In genomic region chr13:23585442-23586098, GRCm38 (mm10) we compare ENCODE assay signal across 1 mouse cellular context.
A peak's percentile ranks its signal among the peaks of the same experiment; 100 is the strongest.
TF ChIP-seq lines count a peak whose summit lies in the region.

No protein-coding gene starts in this region.

TF ChIP-seq in CH12.LX, 34 proteins besides CTCF, POLR2A, EP300 and RAD21:
- TF ChIP-seq MXI1 (IDR thresholded peaks at IDR 0.05; ENCODE audit: low read depth, low read length) (0 out of 2 replicates have a peak, but pooled peaks have one; percentile 47), UBTF (IDR thresholded peaks at IDR 0.05; ENCODE audit: low read depth, low read length) (peak; percentile 94; the same call in 1 of the 2 replicates), ZMIZ1 (IDR thresholded peaks at IDR 0.05; ENCODE audit: low read depth, low read length) (peak; percentile 99), NRF1 (IDR thresholded peaks at IDR 0.05; ENCODE audit: low read depth, low read length) (peak; percentile 63; the same call in 1 of the 2 replicates), POLR2AphosphoS2 (IDR thresholded peaks at IDR 0.05; ENCODE audit: low read depth, low read length) (peak; percentile 97), CHD2 (IDR thresholded peaks at IDR 0.05; ENCODE audit: low read length) (peak; percentile 92), NELFE (IDR thresholded peaks at IDR 0.05; ENCODE audit: low read depth, low read length) (peak; percentile 99), SIN3A (IDR thresholded peaks at IDR 0.05; ENCODE audit: low read length) (peak; percentile 60; the same call in 1 of the 2 replicates), USF2 (conservative IDR thresholded peaks at IDR 0.05; ENCODE audit: low read depth, low read length) (peak; percentile 3; the same call in 1 of the 2 replicates), TBP (conservative IDR thresholded peaks at IDR 0.05; ENCODE audit: low read depth, low read length) (peak; percentile 99), HCFC1 (IDR thresholded peaks at IDR 0.05; ENCODE audit: low read depth, low read length) (peak; percentile 48; the same call in 1 of the 2 replicates), RCOR1 (conservative IDR thresholded peaks at IDR 0.05; ENCODE audit: low read depth, low read length) (0 out of 2 replicates have a peak, but pooled peaks have one; percentile 30), TCF12 (IDR thresholded peaks at IDR 0.05; ENCODE audit: low read depth, low read length) (peak; percentile 88)
